Mouse (Mus musculus): ENCODE results near the gene Rps27.

The Rps27 gene

GRCm38 (mm10) chr3:90231075-90231474, 17.6 kb upstream of the Rps27 start:
- DNase-seq, result no peak

DNA sequence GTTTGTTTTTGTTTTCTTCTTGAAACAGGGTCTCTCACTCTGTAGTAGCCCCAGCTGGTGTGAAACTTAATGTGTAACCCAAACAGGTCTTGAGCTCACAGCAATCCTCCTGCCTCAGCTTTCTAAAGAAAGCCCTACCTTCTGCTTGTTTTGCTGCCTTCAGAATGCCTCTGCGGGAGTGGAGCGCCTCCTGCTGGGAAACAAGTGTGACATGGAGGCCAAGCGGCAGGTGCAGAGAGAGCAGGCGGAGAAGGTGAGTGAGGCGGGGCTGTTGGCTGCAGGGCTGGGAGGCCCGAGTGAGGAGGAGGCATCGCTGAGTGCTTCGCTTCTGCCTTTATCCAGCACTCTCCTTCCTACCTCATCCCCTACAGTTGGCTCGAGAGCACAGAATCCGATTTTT, 10.9 kb upstream of the Rps27 start:
- no peak for DNase-seq

DNA sequence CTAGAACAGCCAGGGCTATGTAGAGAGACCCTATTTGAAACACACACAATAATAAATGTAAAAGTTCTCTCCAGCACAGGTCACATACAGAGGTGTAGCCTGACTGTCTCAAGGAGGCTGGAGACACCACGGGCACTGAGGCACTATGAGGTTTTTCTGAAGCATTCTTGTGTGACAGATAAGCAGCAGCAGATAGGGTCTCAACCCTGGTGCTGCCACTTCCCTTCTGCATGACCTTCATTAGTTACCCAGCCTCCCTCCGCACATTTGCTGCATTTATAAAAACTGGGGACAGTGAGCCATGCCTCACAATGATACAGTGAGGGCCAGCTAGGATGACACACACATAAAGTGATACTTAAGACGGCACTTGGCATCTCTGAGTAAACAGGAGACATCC, 9.5 kb upstream of the Rps27 start:
- DNase-seq, result no peak

DNA sequence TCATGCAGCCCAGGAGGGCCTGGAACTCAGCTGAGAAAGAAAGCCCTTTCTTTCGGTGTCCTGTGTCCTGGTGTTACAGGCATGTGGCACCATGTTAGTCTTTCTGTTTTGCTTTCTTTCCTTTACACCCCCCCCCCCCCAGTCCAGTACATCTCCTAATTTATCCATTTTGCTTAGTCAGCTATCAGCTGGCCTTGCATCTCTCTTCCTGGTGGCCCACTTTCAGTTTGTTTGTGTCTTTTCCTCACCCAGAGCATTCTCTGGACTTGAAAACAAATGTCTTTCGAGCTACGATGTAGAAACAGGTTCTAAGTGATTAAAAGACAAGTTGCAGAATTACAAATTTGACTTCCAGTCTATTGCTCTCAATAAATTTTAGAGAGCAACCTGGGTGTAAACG, 9.0 kb upstream of the Rps27 start:
- DNase-seq, result no peak

DNA sequence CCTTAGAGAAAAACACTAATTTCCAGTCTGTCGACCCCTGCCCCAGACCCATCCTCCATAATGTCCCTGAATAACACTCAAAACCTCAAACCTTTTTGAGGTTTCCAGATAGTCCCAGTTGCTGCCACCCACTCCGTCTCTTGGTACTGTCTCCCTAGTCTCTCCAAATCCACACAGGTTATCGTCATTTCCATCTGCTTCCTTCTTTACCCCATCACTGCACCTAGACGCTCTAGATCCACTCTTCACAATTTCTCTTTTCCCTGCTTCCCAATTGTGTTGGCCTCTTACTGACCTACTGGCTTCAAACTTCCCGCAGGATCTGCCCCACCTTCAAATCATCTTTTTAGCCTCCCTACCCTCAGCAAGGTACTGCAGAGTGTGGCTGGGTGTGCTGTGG, 7.7 kb upstream of the Rps27 start:
- no peak for DNase-seq

DNA sequence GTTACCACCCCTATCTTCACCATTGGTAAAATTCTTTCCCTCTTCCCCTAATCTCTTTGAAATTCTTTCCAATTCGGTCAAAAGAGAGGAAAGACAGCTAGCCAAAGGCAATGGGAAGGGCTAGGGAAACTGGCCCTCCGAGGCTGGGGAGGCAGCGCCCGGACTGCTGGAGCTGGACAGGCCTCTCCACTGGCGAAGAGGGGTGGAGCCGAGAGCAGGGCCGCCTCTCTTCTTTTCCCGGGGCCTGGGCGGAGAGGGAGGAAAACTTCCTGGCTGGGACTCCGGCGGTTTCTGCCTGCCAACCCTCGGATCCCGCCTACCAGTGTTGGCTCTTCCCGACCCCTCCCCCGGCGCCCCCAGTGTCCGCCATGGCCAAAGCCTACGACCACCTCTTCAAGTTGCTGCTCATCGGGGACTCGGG, 7.1 kb upstream of the Rps27 start:
- DNase-seq, result peak; percentile 85 to 90

GRCm38 (mm10) chr3:90220088-90220487, 6.6 kb upstream of the Rps27 start:
- DNase-seq, result peak; percentile 59 to 75

DNA sequence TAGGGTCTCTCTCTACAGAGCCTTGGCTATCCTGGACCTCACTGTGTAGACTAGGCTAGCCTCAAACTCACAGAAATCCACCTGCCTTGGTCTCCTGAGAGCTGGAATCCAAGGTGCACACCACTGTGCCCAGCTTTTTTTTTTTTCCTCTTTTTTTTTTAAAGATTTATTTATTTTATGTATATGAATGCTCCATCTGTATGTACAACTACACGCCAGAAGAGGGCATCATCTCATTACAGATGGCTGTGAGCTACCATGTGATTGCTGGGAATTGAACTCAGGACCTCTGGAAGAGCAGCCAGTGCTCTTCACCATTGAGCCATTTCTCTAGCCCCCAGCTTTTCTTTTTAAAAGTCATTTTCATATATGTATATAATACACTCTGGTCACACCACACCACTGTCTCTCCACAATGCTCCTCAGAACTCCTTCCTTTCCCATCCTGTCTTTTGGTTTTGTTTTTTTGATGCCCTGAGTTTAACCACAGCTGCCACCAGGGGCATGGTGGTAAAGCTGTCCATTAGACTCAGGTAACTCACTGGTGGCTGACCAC, 2.5 kb upstream of the Rps27 start:
- no peak for DNase-seq

- peak; percentile 27 to 49 for DNase-seq
Measured at GRCm38 (mm10) chr3:90213956-90214684, 669 bp upstream of the Rps27 start.

GRCm38 (mm10) chr3:90212723-90213122, 728 bp downstream of the Rps27 start:
- DNase-seq, result no peak

DNA sequence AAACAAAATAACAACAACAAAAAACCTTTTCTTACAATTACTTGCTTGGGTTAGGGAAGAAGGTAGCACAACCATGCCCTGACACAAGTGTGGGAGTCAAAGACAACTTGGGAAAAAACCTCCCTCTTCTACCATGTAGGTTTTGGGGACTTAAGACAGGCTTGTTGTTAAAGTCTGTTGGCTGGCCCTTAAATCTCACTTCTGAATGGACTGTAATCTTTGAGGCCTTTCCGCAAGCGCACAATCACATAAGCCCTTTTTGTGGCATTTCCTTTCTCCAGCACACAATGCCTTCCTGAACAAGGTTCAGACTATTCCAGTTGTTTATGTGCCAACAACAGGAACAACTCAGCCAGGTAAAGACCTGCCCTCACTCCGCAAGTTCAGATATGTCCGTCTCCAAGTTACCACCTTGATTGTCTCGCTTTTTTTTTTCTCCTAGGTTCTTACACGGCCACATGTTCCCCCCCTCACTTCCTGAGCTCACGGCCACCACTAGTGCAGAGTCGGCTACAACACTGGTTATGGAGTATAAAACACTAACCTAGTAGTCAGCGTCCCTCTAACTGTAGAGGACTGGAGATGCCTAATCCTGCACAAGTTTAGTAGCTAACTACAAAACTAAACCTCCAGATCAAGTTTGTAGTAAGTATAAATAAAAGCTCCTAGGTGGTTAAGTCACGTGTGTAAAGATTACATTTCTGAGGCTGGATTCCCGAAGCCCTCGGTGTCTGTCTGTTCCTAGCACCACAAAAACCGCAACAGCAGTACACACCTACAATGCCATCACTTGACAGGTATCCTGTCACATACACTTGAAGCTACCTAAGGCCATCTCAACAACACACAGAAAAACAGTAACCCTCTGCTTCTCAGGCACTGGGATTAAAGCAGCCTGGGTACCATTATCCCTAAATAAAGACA, 1.7 kb downstream of the Rps27 start:
- DNase-seq, result no peak

DNA sequence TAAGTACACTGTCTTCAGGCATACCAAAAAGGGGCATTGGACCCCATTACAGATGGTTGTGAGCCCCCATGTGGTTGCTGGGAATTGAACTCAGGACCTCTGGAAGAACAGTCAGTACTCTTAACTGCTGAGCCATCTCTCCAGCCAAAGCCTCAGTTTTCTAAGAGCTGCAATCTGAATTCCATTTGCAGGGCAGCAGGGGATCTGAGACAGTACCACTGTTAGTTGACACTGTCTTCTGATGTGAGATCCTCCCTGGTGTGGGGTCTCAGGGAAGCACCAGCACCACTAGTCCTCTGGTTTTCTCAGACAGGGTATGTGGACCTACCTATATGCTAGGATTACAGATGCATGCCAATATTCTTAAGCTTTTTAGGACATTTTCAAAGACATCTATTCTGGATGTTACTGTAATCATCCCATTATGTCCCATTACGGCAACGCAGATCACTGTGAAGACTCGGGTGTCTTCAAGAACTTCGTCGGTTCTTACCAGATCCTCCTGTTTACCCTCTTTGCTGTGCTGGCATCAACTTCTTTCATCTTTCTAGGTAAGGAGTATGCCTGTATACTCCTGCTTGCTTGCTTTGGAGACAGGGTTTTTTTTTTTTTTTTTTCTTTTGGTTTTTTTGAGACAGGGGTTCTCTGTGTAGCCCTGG, 3.4 kb downstream of the Rps27 start:
- DNase-seq, result no peak

- no peak for DNase-seq
Measured at GRCm38 (mm10) chr3:90208662-90209061, 4.8 kb downstream of the Rps27 start.

- no peak for DNase-seq
Measured at GRCm38 (mm10) chr3:90204582-90204981, 8.9 kb downstream of the Rps27 start.

- DNase-seq, result peak in 1 of 2 experiments; percentile 24
Measured at GRCm38 (mm10) chr3:90203619-90204018, 9.8 kb downstream of the Rps27 start.

DNA sequence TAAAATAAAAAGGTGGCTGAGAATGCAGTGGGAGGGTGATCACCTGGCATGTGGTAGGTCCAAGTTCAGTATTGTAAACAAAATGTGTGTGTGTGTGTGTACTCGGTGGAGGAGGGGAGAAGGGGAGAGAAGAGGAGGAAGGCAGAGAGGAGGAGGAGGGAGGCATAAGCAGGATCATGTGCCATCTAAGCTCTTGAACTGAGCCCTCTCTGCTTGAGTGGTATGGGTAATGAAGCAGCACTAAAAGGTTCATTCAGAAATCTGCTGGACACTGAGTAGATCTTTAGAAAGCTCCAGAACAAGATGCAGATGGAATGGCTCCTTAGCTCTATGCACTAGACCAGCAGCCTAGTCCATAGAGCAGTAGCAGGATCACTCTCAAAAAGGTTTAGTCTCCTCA, 10.6 kb downstream of the Rps27 start:
- DNase-seq, result no peak

GRCm38 (mm10) chr3:90197548-90197947, 15.9 kb downstream of the Rps27 start:
- DNase-seq, result no peak

- no peak for DNase-seq
Measured at GRCm38 (mm10) chr3:90195644-90196043, 17.8 kb downstream of the Rps27 start.

GRCm38 (mm10) chr3:90194759-90195158, 18.7 kb downstream of the Rps27 start:
- no peak for DNase-seq

- DNase-seq, result no peak
Measured at GRCm38 (mm10) chr3:90190859-90191510, 22.5 kb downstream of the Rps27 start.

GRCm38 (mm10) chr3:90183581-90183980, 29.9 kb downstream of the Rps27 start:
- DNase-seq, result no peak

DNA sequence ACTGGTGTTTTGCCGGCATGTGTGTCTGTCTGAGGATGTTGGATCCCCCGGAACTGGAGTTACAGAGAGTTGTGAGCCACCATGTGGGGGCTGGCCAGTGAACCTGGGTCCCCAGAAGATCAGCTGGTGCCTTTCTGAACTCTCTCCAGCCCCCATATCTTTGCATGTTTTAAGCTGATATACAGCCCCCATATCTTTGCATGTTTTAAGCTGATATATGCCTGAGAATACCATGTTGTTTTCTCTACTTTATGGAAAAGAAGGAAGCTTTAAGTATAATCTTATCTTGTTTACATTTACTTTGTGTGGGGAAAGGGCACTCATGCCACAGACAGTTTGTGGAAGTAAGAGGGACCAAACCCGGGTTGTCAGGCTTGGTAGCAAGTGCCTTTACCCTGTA, 33.9 kb downstream of the Rps27 start:
- DNase-seq, result no peak
